Mouse (Mus musculus) thymus, adult 2 months (tissue): Measurements from ENCODE around the gene Wap. TPM values are rescaled to one million over a fixed set of nuclear protein-coding genes. Genes with fewer than 3 reads are reported as not detected.

Source experiments
- DNase-seq: peaks from one replicate; pipeline ENCODE4 v3.0.0; 2021
- H3K27ac ChIP-seq: fragments of 200-500 bp; 2 replicates; pipeline ENCODE4 v1.5.1; 2012; ENCODE audit warnings: low read length, control low read depth; ENCODE audit not compliant: control insufficient read depth, insufficient read depth
- H3K27me3 ChIP-seq: fragments of 200-500 bp; 2 replicates; pipeline ENCODE4 v1.6.1; 2012; ENCODE audit warnings: mild to moderate bottlenecking, low read length, moderate library complexity, mixed read lengths; ENCODE audit not compliant: control insufficient read depth, insufficient read depth
- H3K36me3 ChIP-seq: fragments of 200-500 bp; 2 replicates; pipeline ENCODE4 v1.6.1; 2012; ENCODE audit warnings: mild to moderate bottlenecking, low read length, moderate library complexity; ENCODE audit not compliant: control insufficient read depth, insufficient read depth
- H3K4me1 ChIP-seq: fragments of 200-500 bp; replicated peaks from 2 replicates; pipeline ENCODE4 v1.6.1; 2012; ENCODE audit warnings: low read length; ENCODE audit not compliant: control insufficient read depth, insufficient read depth
- H3K4me3 ChIP-seq: fragments of 200-500 bp; 2 replicates; pipeline ENCODE4 v1.5.1; 2012; ENCODE audit warnings: mild to moderate bottlenecking, low read length, control low read depth, moderate library complexity; ENCODE audit not compliant: control insufficient read depth, insufficient read depth
- CTCF ChIP-seq: fragments of 200-500 bp; IDR thresholded peaks from 2 replicates; pipeline ENCODE4 v1.5.1; 2012; ENCODE audit warnings: mild to moderate bottlenecking, control low read depth, low read length, moderate library complexity, borderline replicate concordance; ENCODE audit not compliant: control insufficient read depth, poor library complexity, insufficient read depth; ENCODE audit errors: extremely low read depth
- POLR2A ChIP-seq: fragments of 200-500 bp; IDR thresholded peaks from 2 replicates; pipeline ENCODE4 v1.6.1; 2012; ENCODE audit warnings: mild to moderate bottlenecking, low read length, control low read depth, moderate library complexity; ENCODE audit not compliant: control insufficient read depth, poor library complexity, insufficient read depth; ENCODE audit errors: extremely low read depth
- WGBS: fragments of 180-500 bp; shearing (Covaris S2); methylation state at CpG from one replicate; pipeline ENCODE4 v1.1.7; 2018; 5-methylcytosine and 5-hydroxymethylcytosine counted together
- polyA plus RNA-seq: library from polyadenylated mRNA; depleted of rRNA; stranded (reverse); fragments of >200 nt; gene quantifications from 2 replicates; pipeline ENCODE4 v1.2.3, GENCODE M21; 2012

The Wap gene
- polyA plus RNA-seq, 1 experiment = 1.2 TPM

DNA sequence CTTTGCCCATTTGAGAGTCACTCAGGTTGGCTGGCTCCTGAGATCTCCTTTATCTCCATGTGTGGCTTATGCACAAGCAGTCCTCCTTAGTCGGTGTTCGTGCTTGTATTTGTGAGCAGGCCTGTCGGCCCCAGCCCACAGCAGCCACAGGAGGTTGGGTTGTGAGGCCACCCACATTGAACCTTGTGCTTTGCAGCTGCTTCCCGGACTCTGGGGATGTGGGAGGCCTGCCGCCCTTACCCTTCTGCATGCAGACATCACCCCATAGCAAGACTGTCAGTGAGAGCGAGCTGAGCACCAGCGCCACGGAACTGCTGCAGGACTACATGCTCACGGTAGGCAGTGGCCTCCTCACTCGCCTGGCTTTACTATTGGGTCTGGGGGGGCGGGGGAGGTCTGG lies 45.0 kb downstream of the Wap start:
- no peaks in the 10 kb centered on the region for H3K27me3 ChIP-seq
- no peaks in the 10 kb centered on the region for H3K4me1 ChIP-seq
- H3K27ac ChIP-seq = no peak overlapping the region
- WGBS = 82% methylated on average over 11 of the region's 11 CpGs
- no peak overlapping the region for H3K4me3 ChIP-seq
- TF ChIP-seq CTCF (no peak), POLR2A (no peak)
- peaks cover 99% of the 10 kb centered on the region for H3K36me3 ChIP-seq
- no peak for DNase-seq

DNA sequence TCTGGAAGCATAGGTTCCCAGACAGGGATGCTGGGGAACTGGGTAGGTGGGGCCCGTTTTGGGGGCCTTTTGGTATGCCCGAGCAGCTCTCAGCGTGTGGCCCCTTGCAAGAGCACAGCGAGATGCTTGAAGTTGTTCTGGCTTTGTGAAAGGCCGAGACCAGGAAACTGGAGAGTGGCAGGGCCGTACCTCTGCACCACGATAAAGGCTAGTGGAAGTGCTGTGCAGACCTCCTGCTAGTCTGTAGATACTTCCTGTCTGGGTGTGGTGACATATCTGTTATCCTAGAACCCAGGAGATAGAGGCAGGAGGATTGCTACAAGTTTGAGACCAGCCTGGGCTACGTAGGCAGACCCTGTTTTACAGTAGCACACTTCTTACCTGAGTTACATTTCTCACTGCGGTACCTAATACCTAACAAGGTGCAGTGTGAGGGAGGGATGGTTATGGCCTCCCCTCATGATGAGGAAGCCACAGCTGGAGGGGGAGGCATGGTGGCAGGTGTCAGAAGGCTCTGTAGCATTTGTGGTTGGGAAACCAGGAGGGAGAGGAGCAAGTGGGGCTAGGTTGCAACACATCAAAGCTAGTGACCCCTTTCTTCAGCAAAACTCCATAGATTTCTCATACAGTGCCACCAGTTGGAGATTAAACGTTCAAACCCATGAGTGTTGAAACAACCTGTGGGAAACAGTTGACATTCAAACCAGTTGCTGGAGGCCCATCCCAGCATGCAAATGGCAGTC lies 47.3 kb downstream of the Wap start:
- no peak for DNase-seq
- Histone ChIP-seq H3K36me3 (peaks cover 98% of the 10 kb centered on the region), H3K27me3 (no peaks in the 10 kb centered on the region), H3K4me1 (no peaks in the 10 kb centered on the region; the same call in 1 of the 2 replicates), H3K4me3 (no peak overlapping the region), H3K27ac (no peak overlapping the region)
- 47% methylated on average over 10 of the region's 10 CpGs for WGBS
- TF ChIP-seq POLR2A (no peak), CTCF (no peak)

DNA sequence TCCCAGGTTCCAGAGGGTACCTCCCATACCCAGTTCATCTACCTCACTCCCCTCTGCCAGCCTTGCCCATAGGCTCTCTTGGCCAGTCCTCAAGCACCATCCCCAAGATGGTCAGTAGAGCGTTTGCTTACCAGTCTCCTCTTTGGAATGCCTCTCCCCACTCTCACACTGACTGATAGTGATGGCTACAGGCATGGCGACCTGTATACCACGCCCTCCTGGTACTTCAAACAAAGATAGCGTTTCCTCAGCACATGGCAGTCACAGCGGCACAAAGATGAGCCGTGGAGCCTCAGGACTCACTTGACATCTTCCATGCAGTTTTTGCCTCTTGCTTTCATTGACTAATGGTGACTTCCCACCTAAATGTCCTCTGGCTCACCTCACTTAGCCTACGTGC lies 48.6 kb downstream of the Wap start:
- TF ChIP-seq POLR2A (no peak), CTCF (no peak)
- no peak for DNase-seq
- Histone ChIP-seq H3K4me1 (peaks cover 5% of the 10 kb centered on the region), H3K4me3 (no peak overlapping the region), H3K27ac (no peak overlapping the region), H3K27me3 (no peaks in the 10 kb centered on the region), H3K36me3 (peaks cover 98% of the 10 kb centered on the region)
- 88% methylated on average over 7 of the region's 7 CpGs for WGBS

GRCm38 (mm10) chr11:6588295-6588694 lies 50.1 kb downstream of the Wap start:
- no peak for DNase-seq
- no peak overlapping the region for H3K27ac ChIP-seq
- peaks cover 5% of the 10 kb centered on the region for H3K4me1 ChIP-seq
- TF ChIP-seq CTCF = no peak
- no peak for TF ChIP-seq POLR2A
- H3K27me3 ChIP-seq = no peaks in the 10 kb centered on the region
- no peak overlapping the region for H3K4me3 ChIP-seq
- H3K36me3 ChIP-seq = peaks cover 98% of the 10 kb centered on the region
- WGBS = 98% methylated on average over 7 of the region's 7 CpGs

- TF ChIP-seq POLR2A = no peak
- no peaks in the 10 kb centered on the region for H3K27me3 ChIP-seq
- peaks cover 5% of the 10 kb centered on the region for H3K4me1 ChIP-seq
- H3K4me3 ChIP-seq = no peak overlapping the region
- H3K27ac ChIP-seq = no peak overlapping the region
- 91% methylated on average over 7 of the region's 7 CpGs for WGBS
- no peak for DNase-seq
- H3K36me3 ChIP-seq = peaks cover 95% of the 10 kb centered on the region
Measured at GRCm38 (mm10) chr11:6587249-6587940, 51.0 kb downstream of the Wap start.

DNA sequence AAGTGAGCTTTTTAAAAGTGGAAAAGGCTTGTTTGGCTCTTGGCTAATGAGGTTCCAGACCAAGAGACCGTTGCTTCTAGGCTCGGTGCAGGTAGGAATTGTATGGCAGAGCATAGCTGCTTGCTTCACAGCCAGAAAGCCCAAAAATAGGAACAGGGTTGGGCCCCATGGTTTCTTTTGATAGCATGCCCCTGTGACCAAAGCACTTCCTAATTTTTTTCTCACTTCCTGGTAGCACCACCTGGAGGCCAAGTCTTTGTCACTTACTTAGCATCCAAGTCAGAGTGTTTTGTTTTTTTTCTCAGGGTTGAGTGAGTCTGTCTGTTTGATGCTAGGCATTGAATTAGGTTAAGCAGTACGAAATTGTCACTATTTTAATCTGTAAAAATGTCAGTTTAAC lies 51.8 kb downstream of the Wap start:
- Histone ChIP-seq H3K36me3 (peaks cover 89% of the 10 kb centered on the region), H3K27ac (no peak overlapping the region), H3K4me1 (peaks cover 5% of the 10 kb centered on the region), H3K27me3 (no peaks in the 10 kb centered on the region), H3K4me3 (no peak overlapping the region)
- DNase-seq = no peak
- WGBS = 15% methylated on average over 3 of the region's 3 CpGs
- TF ChIP-seq POLR2A = no peak
- TF ChIP-seq CTCF = no peak
